Mouse (Mus musculus) heart, embryonic 11.5 days (tissue): ENCODE results near the gene Hsd17b3. TPM values are rescaled to one million over a fixed set of nuclear protein-coding genes. Genes with fewer than 3 reads are reported as not detected.

Source experiments
- ATAC-seq: fragments of 200-750 bp; cut with Nextera tagmentation; replicated peaks from 2 replicates; pipeline ENCODE4 v1.8.0; 2017; ENCODE audit warnings: moderate library complexity; ENCODE audit not compliant: insufficient number of reproducible peaks, low FRiP score, low TSS enrichment
- H3K27ac ChIP-seq: fragments of 300-500 bp; sonication (generic); 2 replicates; pipeline ENCODE4 v1.5.1; 2014; ENCODE audit warnings: mild to moderate bottlenecking, low read depth, low read length
- H3K27me3 ChIP-seq: fragments of 300-500 bp; sonication (generic); 2 replicates; pipeline ENCODE4 v1.6.1; 2014; ENCODE audit warnings: mild to moderate bottlenecking, low read length, mixed read lengths; ENCODE audit not compliant: control insufficient read depth, insufficient read depth
- H3K36me3 ChIP-seq: fragments of 300-500 bp; sonication (generic); 2 replicates; pipeline ENCODE4 v1.6.1; 2014; ENCODE audit warnings: mild to moderate bottlenecking, low read length, moderate library complexity, mixed read lengths; ENCODE audit not compliant: control insufficient read depth, insufficient read depth
- H3K4me1 ChIP-seq: fragments of 300-500 bp; sonication (generic); 2 replicates; pipeline ENCODE4 v1.6.1; 2014; ENCODE audit warnings: low read length; ENCODE audit not compliant: control insufficient read depth, insufficient read depth
- H3K4me2 ChIP-seq: fragments of 300-500 bp; sonication (generic); 2 replicates; pipeline ENCODE4 v1.6.1; 2014; ENCODE audit warnings: mild to moderate bottlenecking, moderate library complexity
- H3K4me3 ChIP-seq: fragments of 300-500 bp; sonication (generic); 2 replicates; pipeline ENCODE4 v1.5.1; 2014; ENCODE audit warnings: low read depth, low read length
- H3K9ac ChIP-seq: fragments of 300-500 bp; sonication (generic); 2 replicates; pipeline ENCODE4 v1.6.1; 2014; ENCODE audit warnings: mild to moderate bottlenecking, low read depth, low read length, moderate library complexity
- H3K9me3 ChIP-seq: fragments of 300-500 bp; sonication (generic); replicated peaks from 2 replicates; pipeline ENCODE4 v1.6.1; 2016; ENCODE audit warnings: low read length; ENCODE audit not compliant: control insufficient read depth
- WGBS: fragments of 180-500 bp; shearing (Covaris S2); extraction: QIAGEN DNeasy Blood & Tissue Kit; methylation state at CpG from one replicate; pipeline ENCODE4 v1.1.7; 2014; ENCODE audit not compliant: insufficient replicate concordance; 5-methylcytosine and 5-hydroxymethylcytosine counted together
- polyA plus RNA-seq: library from polyadenylated mRNA; unstranded; fragments of >200 nt; fragmentation: Nextera tagmentation; extraction: Ambion mirVana; gene quantifications from 2 replicates; pipeline ENCODE4 v1.2.1, GENCODE M21; 2014

Gene Hsd17b3
- not detected in 2 replicates for polyA plus RNA-seq

DNA sequence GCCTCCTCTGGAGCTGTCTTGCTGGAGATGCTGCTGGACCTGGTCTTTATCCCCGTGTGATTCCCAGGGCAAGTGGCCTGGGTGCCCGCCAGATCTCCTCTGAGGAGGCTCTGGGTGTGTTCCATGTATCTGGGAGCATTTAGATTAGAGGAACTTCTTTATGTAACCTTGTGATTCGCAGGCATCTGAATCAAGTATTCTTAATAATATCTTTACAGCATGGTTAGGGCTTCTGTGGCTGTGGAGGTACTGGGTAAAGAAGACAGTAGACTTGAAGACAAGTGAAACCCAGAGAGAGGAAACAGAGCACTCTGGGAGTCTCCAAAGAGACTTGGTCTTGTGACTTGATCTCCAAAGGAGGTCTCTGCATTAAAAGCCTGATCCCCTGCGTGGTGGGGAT is at the start of gene Hsd17b3:
Hsd17b3 (minus strand) TSS at position 101 of the 400 bp plus-strand sequence.
- H3K4me1 ChIP-seq: no peaks in the 10 kb centered on the region
- H3K27me3 ChIP-seq: no peaks in the 10 kb centered on the region
- no peak for ATAC-seq
- 76% methylated on average over 4 of the region's 4 CpGs for WGBS
- H3K4me2 ChIP-seq: no peak within 1 kb of the TSS
- H3K27ac ChIP-seq: no peak within 1 kb of the TSS
- H3K9me3 ChIP-seq: no peaks in the 10 kb centered on the region
- H3K4me3 ChIP-seq: no peak within 1 kb of the TSS
- no peaks in the 10 kb centered on the region for H3K36me3 ChIP-seq
- no peak within 1 kb of the TSS for H3K9ac ChIP-seq

DNA sequence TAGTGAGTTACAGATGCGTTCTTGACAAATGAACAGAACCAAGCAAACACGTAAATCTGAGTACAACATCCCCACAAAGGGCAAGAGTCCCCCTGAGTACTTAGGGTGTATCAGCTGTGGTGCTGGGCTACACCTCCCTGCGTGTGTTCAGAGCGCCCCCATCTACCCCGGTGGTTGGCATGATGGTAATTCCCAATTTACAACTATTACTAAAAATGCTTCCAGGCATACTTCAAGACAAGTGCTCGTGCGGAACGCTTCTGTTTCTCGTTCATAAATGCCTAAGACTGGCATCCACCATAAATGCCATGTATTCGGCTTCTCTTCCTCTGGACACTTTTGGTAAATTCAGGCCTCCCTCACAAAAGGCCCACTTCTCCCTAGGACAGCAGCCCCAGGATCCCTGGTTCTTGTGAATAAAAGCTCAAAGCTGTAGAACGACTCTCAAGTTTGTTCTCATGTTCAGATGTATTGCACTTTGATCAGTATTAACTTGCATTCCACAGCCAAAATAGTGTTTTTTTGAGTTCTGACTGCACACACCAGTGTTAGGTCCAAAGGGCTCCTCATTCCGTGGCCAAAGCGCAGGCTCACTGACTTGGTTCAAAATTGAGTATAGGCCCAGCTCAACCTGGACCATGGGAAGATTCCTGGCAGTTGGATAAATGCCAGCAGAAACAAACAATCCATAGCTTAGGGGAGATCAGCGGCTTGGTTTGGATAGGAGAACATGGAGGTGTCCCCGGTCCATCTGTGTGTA is 40.8 kb upstream of the Hsd17b3 start:
- Histone ChIP-seq H3K27ac (no peak overlapping the region), H3K4me1 (0 out of 2 replicates have a peak, but pooled peaks cover 3% of the 10 kb centered on the region), H3K27me3 (no peaks in the 10 kb centered on the region), H3K4me3 (peak overlapping the region; percentile 67), H3K9me3 (no peaks in the 10 kb centered on the region), H3K4me2 (peak overlapping the region; percentile 80), H3K9ac (peak overlapping the region; percentile 82), H3K36me3 (peaks cover 3% of the 10 kb centered on the region)
- 0 out of 2 replicates have a peak, but pooled peaks have one; percentile 74 for ATAC-seq
- WGBS: 41% methylated on average over 15 of the region's 15 CpGs

DNA sequence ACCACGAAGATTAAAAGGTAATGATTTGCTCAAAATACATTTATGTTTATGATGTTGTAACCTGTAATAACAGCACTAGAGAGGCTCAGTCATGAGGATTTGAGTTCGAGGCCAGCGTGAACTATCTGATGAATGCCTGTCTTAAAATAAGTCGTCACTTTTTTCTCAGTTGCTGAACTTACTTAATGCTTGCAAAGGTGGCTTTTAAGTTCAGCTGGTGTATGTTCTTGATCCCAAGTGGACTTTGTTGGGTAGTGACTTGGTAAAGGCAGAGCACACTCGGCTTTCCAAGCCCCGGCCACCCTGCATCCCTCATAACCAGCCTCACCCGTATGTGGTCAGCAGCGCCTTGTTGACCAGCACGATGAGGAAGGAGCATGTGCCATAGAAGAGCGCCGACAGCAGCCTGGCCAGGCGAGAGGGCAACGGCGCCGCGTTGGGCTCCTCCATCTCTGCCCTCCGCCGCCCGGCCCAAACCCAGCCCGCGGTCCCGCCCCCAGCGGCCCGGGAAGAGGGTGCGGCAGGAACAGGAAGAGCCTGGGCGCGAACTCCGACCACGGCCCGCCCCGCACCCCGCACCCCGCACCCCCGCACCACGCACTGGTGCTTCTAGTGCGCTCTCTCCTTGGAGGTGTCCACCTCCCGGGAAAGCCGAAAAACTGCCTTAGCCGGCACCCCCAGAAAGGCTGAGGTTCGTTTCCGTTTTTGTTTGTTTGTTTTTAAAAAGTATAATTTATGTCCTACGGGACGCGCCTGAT is 40.0 kb upstream of the Hsd17b3 start, which contains the start of gene Slc35d2:
Slc35d2 (minus strand) TSS at position 511 of the 758 bp plus-strand sequence.
- Histone ChIP-seq H3K4me3 (peak within 1 kb of the TSS; percentile 67), H3K27ac (0 out of 2 replicates have a peak within 1 kb of the TSS, but pooled peaks have one; percentile 29), H3K4me1 (0 out of 2 replicates have a peak, but pooled peaks cover 3% of the 10 kb centered on the region), H3K9ac (peak within 1 kb of the TSS; percentile 82), H3K27me3 (no peaks in the 10 kb centered on the region), H3K9me3 (no peaks in the 10 kb centered on the region), H3K36me3 (no peaks in the 10 kb centered on the region; the same call in 1 of the 2 replicates), H3K4me2 (peak within 1 kb of the TSS; percentile 80)
- peak; percentile 78 for ATAC-seq
- 6% methylated on average over 44 of the region's 44 CpGs for WGBS

DNA sequence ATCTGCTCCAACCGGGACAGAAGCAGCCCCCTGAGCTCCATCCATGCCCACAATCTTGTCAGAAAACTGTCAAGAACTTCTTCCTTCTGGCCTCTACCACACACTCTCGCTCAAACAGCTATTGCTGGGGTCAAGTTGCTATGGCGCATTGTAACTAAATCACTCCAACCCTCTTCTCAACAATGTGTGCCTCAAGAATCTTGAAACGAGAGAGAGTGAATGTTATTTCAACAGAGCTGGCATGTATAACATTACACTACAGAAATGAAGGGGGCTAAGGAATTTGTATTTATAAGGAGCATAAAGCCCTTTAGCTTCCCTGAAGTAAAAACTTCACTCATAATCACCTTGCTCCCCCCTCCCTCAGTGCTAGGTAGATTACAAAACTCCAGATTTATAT is 37.3 kb upstream of the Hsd17b3 start:
- Histone ChIP-seq H3K4me2 (no peak overlapping the region), H3K9me3 (no peaks in the 10 kb centered on the region), H3K27me3 (no peaks in the 10 kb centered on the region), H3K36me3 (no peaks in the 10 kb centered on the region), H3K4me3 (no peak overlapping the region), H3K27ac (no peak overlapping the region), H3K9ac (no peak overlapping the region), H3K4me1 (0 out of 2 replicates have a peak, but pooled peaks cover 3% of the 10 kb centered on the region)
- WGBS: 71% methylated on average over 4 of the region's 4 CpGs
- ATAC-seq: no peak

DNA sequence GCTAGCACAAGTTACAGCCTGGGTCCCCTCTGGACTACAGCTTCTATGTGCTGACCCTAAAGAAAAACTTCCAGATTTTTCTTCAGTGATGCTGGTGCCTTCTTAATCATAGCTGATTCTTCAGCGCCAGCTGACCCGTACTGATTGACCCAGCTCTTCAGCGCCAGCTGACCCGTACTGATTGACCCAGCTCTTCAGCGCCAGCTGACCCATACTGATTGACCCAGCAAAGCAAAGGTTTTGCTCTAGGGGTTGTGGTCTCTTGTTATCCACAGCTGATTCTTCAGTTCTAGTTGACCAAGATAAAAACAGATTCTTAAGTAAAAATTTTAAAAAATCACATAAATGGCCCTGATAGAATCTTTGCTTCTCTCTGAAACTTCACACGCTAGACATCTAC is 35.9 kb upstream of the Hsd17b3 start:
- 90% methylated on average over 6 of the region's 6 CpGs for WGBS
- Histone ChIP-seq H3K4me2 (no peak overlapping the region), H3K27me3 (no peaks in the 10 kb centered on the region), H3K36me3 (no peaks in the 10 kb centered on the region), H3K4me3 (no peak overlapping the region), H3K9me3 (no peaks in the 10 kb centered on the region), H3K27ac (no peak overlapping the region), H3K4me1 (0 out of 2 replicates have a peak, but pooled peaks cover 3% of the 10 kb centered on the region), H3K9ac (no peak overlapping the region)
- no peak for ATAC-seq

DNA sequence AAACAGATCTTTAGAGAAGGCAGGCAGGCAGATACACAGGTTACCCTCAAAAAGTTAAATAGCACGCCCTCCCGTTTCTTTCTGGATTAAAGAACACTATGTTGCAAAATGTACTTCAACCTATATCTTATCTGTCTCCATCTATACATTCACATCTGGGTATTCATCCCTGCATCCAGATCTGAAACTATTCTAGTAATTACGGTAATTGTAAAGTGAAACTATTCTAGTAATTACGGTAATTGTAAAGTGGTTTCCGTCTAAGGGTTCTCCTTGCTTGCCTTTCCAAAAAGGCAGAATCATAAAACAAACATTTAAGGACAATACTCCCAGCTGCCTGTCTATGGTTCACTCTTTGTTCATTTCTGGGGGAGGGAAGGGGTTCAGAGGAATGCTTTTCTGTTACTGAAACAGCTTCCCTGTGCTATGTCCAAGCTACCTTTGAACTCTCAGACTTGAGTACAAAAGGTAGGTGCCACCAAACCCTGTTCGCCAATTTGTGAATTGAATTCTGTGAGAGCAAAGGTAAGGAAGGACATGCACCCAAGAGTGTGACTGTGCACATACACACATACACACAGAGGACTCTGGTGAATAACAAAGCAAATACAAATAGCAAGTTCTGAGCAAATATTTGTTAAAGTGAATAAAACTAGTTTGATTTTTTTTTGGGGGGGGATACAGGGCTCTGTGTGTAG is 34.6 kb upstream of the Hsd17b3 start:
- WGBS: 26% methylated on average over 6 of the region's 6 CpGs
- Histone ChIP-seq H3K36me3 (no peaks in the 10 kb centered on the region), H3K4me3 (no peak overlapping the region), H3K27me3 (no peaks in the 10 kb centered on the region), H3K4me2 (no peak overlapping the region), H3K4me1 (0 out of 2 replicates have a peak, but pooled peaks cover 1% of the 10 kb centered on the region), H3K9ac (no peak overlapping the region), H3K27ac (no peak overlapping the region), H3K9me3 (no peaks in the 10 kb centered on the region)
- no peak for ATAC-seq

DNA sequence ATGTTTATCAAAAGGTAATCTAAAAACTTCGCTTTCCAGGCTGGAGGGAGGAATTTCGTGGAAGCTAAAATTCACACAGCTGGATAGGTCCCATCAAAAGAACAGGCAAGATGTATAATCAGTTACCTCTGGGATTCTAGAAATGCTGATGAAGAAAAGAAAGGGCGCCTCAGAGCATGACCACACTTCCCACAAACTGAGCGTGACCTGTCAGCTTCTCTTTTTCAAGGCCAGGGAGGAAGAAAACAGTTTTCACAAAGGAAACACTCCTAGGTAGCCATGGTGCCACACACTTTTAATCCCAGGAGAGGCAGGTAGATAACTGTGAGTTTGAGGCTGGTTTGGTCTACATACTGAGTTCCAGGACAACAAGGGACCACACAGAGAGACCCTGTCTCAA is 31.7 kb upstream of the Hsd17b3 start:
- no peaks in the 10 kb centered on the region for H3K36me3 ChIP-seq
- 60% methylated on average over 4 of the region's 4 CpGs for WGBS
- H3K27me3 ChIP-seq: no peaks in the 10 kb centered on the region
- no peaks in the 10 kb centered on the region for H3K9me3 ChIP-seq
- no peak overlapping the region for H3K4me2 ChIP-seq
- H3K4me1 ChIP-seq: no peaks in the 10 kb centered on the region
- ATAC-seq: no peak
- no peak overlapping the region for H3K9ac ChIP-seq
- no peak overlapping the region for H3K4me3 ChIP-seq
- H3K27ac ChIP-seq: no peak overlapping the region

DNA sequence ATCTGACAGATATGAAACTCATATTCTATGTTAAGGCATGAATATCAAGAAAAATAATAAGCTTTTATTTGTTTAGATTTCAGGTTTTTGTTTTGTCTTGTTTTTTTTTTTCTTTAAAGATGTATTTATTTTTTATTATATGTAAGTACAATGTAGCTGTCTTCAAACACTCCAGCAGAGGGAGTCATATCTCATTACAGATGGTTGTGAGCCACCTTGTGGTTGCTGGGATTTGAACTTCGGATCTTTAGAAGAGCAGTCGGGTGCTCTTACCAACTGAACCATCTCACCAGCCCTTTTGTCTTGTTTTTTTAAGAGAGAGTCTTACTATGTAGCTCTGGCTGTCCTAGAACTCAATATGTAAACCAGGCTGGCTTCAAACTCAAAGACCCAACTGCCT is 28.4 kb upstream of the Hsd17b3 start:
- no peak for ATAC-seq
- Histone ChIP-seq H3K4me3 (no peak overlapping the region), H3K4me1 (no peaks in the 10 kb centered on the region), H3K27me3 (no peaks in the 10 kb centered on the region), H3K9me3 (no peaks in the 10 kb centered on the region), H3K36me3 (no peaks in the 10 kb centered on the region), H3K9ac (no peak overlapping the region), H3K4me2 (no peak overlapping the region), H3K27ac (no peak overlapping the region)
- 43% methylated on average over 2 of the region's 2 CpGs for WGBS
